Mouse (Mus musculus): ENCODE results near the gene Zfp14. TPM values are rescaled to one million over a fixed set of nuclear protein-coding genes. Genes with fewer than 3 reads are reported as not detected.

Zfp14 gene
- polyA plus RNA-seq, 1 experiment from 2014 or later: 13.7 TPM

DNA sequence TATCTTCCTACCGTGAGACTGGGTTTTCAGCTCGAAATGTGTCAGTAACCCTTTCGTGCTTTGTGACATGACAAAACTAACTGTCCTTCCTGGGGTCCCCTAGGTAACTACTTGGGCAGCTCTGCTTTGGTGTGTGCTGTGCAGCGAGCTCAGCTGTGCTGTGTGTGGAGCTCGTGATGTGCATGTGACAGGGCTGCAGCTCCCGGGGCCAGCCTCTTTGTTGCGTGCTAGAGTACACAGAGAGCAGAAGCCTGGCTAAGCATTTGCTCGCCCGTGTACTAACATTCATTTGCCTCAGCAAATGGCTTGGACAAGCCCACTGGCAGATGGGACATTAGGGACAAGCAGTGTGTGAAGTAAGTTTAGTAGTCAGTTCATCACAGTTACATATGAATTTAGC is 57.8 kb downstream of the Zfp14 start:
- Histone ChIP-seq H3K27me3 (ENCODE audit: control insufficient read depth, insufficient read depth, low read length) (no peaks in the 10 kb centered on the region), H3K9ac (replicated peaks; ENCODE audit: low read depth, low read length) (no peak overlapping the region), H3K36me3 (ENCODE audit: control insufficient read depth, insufficient read depth, low read length) (peaks cover 45% of the 10 kb centered on the region), H3K4me3 (ENCODE audit: low read depth, low read length) (no peak overlapping the region), H3K4me1 (ENCODE audit: control insufficient read depth, insufficient read depth, low read length) (no peaks in the 10 kb centered on the region), H3K27ac (ENCODE audit: low read depth, low read length) (no peak overlapping the region), H3K4me2 (ENCODE audit: low read depth, low read length) (no peak overlapping the region), H3K9me3 (ENCODE audit: control insufficient read depth, low read length) (no peaks in the 10 kb centered on the region)
- no peak for ATAC-seq (ENCODE audit: low read depth)
- 98% methylated on average over 9 of the region's 9 CpGs for WGBS

DNA sequence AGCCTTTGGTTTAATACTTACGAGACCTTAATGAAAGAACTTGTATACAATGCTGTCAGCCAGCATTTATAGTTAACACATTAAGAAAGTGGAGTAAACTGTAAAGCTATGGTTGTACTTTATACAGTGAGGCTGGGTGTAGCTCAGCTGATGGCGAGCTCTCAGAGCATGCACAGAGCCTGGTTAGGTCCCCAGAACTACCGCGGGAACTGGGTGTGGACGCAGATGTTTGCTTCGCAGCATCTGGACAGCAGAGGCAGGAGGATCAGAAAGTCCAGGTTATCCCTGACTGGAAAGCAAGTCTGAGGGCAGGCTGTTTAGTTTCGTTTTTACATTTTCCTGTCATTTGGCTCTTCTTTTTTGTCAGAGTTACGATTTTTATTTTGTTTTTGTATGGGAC is 58.5 kb downstream of the Zfp14 start:
- Histone ChIP-seq H3K4me1 (ENCODE audit: control insufficient read depth, insufficient read depth, low read length) (no peaks in the 10 kb centered on the region), H3K4me3 (ENCODE audit: low read depth, low read length) (no peak overlapping the region), H3K27ac (ENCODE audit: low read depth, low read length) (no peak overlapping the region), H3K36me3 (ENCODE audit: control insufficient read depth, insufficient read depth, low read length) (peaks cover 42% of the 10 kb centered on the region), H3K9me3 (ENCODE audit: control insufficient read depth, low read length) (no peaks in the 10 kb centered on the region), H3K27me3 (ENCODE audit: control insufficient read depth, insufficient read depth, low read length) (no peaks in the 10 kb centered on the region), H3K4me2 (ENCODE audit: low read depth, low read length) (no peak overlapping the region), H3K9ac (replicated peaks; ENCODE audit: low read depth, low read length) (no peak overlapping the region)
- WGBS: 97% methylated on average over 8 of the region's 8 CpGs
- ATAC-seq (ENCODE audit: low read depth): no peak

DNA sequence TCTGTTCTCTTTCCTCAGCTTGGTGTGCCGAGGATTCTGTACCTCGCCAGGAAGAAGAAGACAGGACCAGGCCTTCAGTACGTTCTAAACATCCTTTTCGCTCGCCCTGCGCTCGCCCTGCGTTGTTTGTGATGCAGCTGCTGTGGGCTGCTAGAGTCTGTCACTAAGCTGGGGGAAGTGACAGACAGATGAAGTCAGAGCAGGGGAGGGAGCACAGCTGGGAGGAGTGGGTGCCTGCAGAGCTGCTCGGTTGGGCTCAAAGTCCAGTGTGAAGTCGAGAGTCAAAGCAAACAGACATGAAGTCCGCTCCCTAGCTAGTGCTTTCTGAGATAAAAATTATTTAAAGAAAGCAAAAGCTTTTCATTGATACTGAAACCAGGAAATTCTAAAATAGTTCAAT is 62.1 kb downstream of the Zfp14 start:
- no peak for ATAC-seq (ENCODE audit: low read depth)
- H3K27ac ChIP-seq (ENCODE audit: low read depth, low read length): no peak overlapping the region
- H3K27me3 ChIP-seq (ENCODE audit: control insufficient read depth, insufficient read depth, low read length): no peaks in the 10 kb centered on the region
- H3K9ac ChIP-seq (replicated peaks; ENCODE audit: low read depth, low read length): no peak overlapping the region
- WGBS: 89% methylated on average over 11 of the region's 11 CpGs
- H3K4me2 ChIP-seq (ENCODE audit: low read depth, low read length): no peak overlapping the region
- no peak overlapping the region for H3K4me3 ChIP-seq (ENCODE audit: low read depth, low read length)
- H3K4me1 ChIP-seq (ENCODE audit: control insufficient read depth, insufficient read depth, low read length): peaks cover 5% of the 10 kb centered on the region; the same call in 1 of the 2 replicates
- peaks cover 34% of the 10 kb centered on the region for H3K36me3 ChIP-seq (ENCODE audit: control insufficient read depth, insufficient read depth, low read length)
- no peaks in the 10 kb centered on the region for H3K9me3 ChIP-seq (ENCODE audit: control insufficient read depth, low read length)

DNA sequence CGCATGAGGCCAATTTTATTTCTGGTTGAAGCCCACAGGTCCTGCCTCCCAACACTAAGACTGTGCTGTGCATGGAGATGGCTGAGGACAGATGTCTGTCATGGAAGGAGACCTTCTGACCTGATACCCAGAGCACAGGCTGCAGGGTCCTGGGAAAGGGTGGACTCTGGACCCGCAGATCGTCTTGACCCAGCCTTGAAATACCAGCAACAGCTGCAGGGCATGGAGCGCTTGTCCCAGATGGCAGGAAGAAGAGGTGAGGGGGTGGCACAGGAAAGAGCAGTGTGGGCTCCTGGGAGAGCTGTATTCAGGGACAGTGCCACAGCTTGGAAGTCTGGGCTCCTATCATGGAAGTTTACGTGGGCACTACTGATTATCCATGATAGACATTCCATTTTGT is 63.6 kb downstream of the Zfp14 start:
- no peak overlapping the region for H3K4me3 ChIP-seq (ENCODE audit: low read depth, low read length)
- WGBS: 94% methylated on average over 5 of the region's 5 CpGs
- H3K4me2 ChIP-seq (ENCODE audit: low read depth, low read length): no peak overlapping the region
- no peaks in the 10 kb centered on the region for H3K27me3 ChIP-seq (ENCODE audit: control insufficient read depth, insufficient read depth, low read length)
- peaks cover 30% of the 10 kb centered on the region for H3K36me3 ChIP-seq (ENCODE audit: control insufficient read depth, insufficient read depth, low read length)
- H3K4me1 ChIP-seq (ENCODE audit: control insufficient read depth, insufficient read depth, low read length): peaks cover 11% of the 10 kb centered on the region; the same call in 1 of the 2 replicates
- no peak overlapping the region for H3K9ac ChIP-seq (replicated peaks; ENCODE audit: low read depth, low read length)
- no peak overlapping the region for H3K27ac ChIP-seq (ENCODE audit: low read depth, low read length)
- no peaks in the 10 kb centered on the region for H3K9me3 ChIP-seq (ENCODE audit: control insufficient read depth, low read length)
- ATAC-seq (ENCODE audit: low read depth): no peak

Small RNA genes lying within 50 kb of the gene (microRNA-seq; reads per million reads assigned to microRNA genes)
- gene Gm23368: not detected

Other genes with a start within 250 kb of the Zfp14 start
- gene Zfp790, start 235.3 kb downstream of the Zfp14 start, polyA plus RNA-seq (2014; fragmentation: Nextera tagmentation; extraction: Ambion mirVana): 28.7 and 36.4 TPM in 2 replicates
- gene Zfp940, start 197.7 kb downstream of the Zfp14 start, polyA plus RNA-seq (2014; fragmentation: Nextera tagmentation; extraction: Ambion mirVana): 13.4 and 16.0 TPM in 2 replicates
- gene Zfp420, start 191.4 kb downstream of the Zfp14 start, polyA plus RNA-seq (2014; fragmentation: Nextera tagmentation; extraction: Ambion mirVana): 24.2 and 28.3 TPM in 2 replicates
- 17.0 and 19.5 TPM in 2 replicates for gene Zfp27, start 144.8 kb downstream of the Zfp14 start, polyA plus RNA-seq (2014; fragmentation: Nextera tagmentation; extraction: Ambion mirVana)
- gene Zfp383, start 143.2 kb downstream of the Zfp14 start, polyA plus RNA-seq (2014; fragmentation: Nextera tagmentation; extraction: Ambion mirVana): 7.7 and 9.7 TPM in 2 replicates
- gene Zfp74, start 97.3 kb downstream of the Zfp14 start, polyA plus RNA-seq (2014; fragmentation: Nextera tagmentation; extraction: Ambion mirVana): 21.2 and 25.3 TPM in 2 replicates
- 4.0 and 5.5 TPM in 2 replicates for gene Zfp568, start 67.4 kb downstream of the Zfp14 start, polyA plus RNA-seq (2014; fragmentation: Nextera tagmentation; extraction: Ambion mirVana)
- 10.2 and 11.0 TPM in 2 replicates for gene Zfp82, start 21.5 kb upstream of the Zfp14 start, polyA plus RNA-seq (2014; fragmentation: Nextera tagmentation; extraction: Ambion mirVana)
- gene Gm26920, start 39.0 kb upstream of the Zfp14 start, polyA plus RNA-seq (2014; fragmentation: Nextera tagmentation; extraction: Ambion mirVana): 2.1 and 4.3 TPM in 2 replicates
- 13.8 and 17.1 TPM in 2 replicates for gene Zfp566, start 39.1 kb upstream of the Zfp14 start, polyA plus RNA-seq (2014; fragmentation: Nextera tagmentation; extraction: Ambion mirVana)
- 87.8 and 102 TPM in 2 replicates for gene Zfp260, start 43.4 kb upstream of the Zfp14 start, polyA plus RNA-seq (2014; fragmentation: Nextera tagmentation; extraction: Ambion mirVana)
- gene Zfp382, start 70.6 kb upstream of the Zfp14 start, polyA plus RNA-seq (2014; fragmentation: Nextera tagmentation; extraction: Ambion mirVana): 13.5 and 14.4 TPM in 2 replicates
- gene Zfp146, start 118.4 kb upstream of the Zfp14 start, polyA plus RNA-seq (2014; fragmentation: Nextera tagmentation; extraction: Ambion mirVana): 9.9 and 17.6 TPM in 2 replicates
- 4.7 and 5.9 TPM in 2 replicates for gene Cox7a1, start 132.8 kb upstream of the Zfp14 start, polyA plus RNA-seq (2014; fragmentation: Nextera tagmentation; extraction: Ambion mirVana)
- gene Capns1, start 147.4 kb upstream of the Zfp14 start, polyA plus RNA-seq (2014; fragmentation: Nextera tagmentation; extraction: Ambion mirVana): 61.7 and 63.1 TPM in 2 replicates
- 176 and 217 TPM in 2 replicates for gene Polr2i, start 180.6 kb upstream of the Zfp14 start, polyA plus RNA-seq (2014; fragmentation: Nextera tagmentation; extraction: Ambion mirVana)
- gene Tbcb, start 180.9 kb upstream of the Zfp14 start, polyA plus RNA-seq (2014; fragmentation: Nextera tagmentation; extraction: Ambion mirVana): 402 and 413 TPM in 2 replicates
- gene Ovol3, start 184.3 kb upstream of the Zfp14 start, polyA plus RNA-seq (2014; fragmentation: Nextera tagmentation; extraction: Ambion mirVana): not detected in 2 replicates
- 0.99 and 1.0 TPM in 2 replicates for gene Thap8, start 228.7 kb upstream of the Zfp14 start, polyA plus RNA-seq (2014; fragmentation: Nextera tagmentation; extraction: Ambion mirVana)
- gene Wdr62, start 229.0 kb upstream of the Zfp14 start, polyA plus RNA-seq (2014; fragmentation: Nextera tagmentation; extraction: Ambion mirVana): 3.1 and 3.7 TPM in 2 replicates
- 115 and 133 TPM in 2 replicates for gene Clip3, start 240.3 kb upstream of the Zfp14 start, polyA plus RNA-seq (2014; fragmentation: Nextera tagmentation; extraction: Ambion mirVana)

Measured in neural tube, embryonic 14.5 days (tissue).